Mouse (Mus musculus): ENCODE results near the gene Gm3448. TPM values are rescaled to one million over a fixed set of nuclear protein-coding genes. Genes with fewer than 3 reads are reported as not detected.

Gm3448 gene
- 3.4 and 4.9 TPM in 2 replicates for polyA plus RNA-seq (2015; fragmentation: Nextera tagmentation; extraction: Ambion mirVana)

DNA sequence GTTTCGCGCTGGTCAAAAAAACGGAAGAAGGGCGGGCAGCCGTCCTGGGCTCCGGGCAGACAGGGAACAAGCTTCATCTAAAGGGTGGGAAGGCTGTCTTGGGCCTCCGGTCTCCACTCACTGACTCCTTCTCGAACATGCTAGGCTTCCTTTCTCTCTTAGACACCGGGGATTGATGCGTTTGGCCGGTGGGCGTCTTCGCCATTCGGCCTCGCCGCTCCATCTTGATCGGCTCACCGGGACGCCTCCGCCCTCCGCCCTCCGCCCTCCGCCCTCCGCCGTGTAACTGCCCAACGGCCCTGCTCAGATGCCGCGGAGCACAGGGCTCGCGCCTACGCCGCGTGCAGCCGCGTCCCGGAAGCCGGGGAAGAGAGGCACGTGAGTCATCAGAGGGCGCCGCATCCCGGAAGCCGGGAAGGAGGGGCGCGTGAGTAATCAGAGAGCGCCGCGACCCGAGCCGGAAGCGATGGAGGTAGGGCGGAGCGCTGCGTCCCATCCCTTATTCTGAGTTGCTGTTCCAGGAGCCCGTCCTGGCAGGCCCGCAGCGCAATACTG, at the start of gene Gm3448, which contains the start of the genes Ermard and Tcte3:
TSS of gene Gm3448 (minus strand) at position 363 of the 555 bp plus-strand sequence.
TSS of gene Ermard (plus strand) at position 34 of the 555 bp plus-strand sequence.
TSS of gene Tcte3 (minus strand) at position 314 of the 555 bp plus-strand sequence.

DNA sequence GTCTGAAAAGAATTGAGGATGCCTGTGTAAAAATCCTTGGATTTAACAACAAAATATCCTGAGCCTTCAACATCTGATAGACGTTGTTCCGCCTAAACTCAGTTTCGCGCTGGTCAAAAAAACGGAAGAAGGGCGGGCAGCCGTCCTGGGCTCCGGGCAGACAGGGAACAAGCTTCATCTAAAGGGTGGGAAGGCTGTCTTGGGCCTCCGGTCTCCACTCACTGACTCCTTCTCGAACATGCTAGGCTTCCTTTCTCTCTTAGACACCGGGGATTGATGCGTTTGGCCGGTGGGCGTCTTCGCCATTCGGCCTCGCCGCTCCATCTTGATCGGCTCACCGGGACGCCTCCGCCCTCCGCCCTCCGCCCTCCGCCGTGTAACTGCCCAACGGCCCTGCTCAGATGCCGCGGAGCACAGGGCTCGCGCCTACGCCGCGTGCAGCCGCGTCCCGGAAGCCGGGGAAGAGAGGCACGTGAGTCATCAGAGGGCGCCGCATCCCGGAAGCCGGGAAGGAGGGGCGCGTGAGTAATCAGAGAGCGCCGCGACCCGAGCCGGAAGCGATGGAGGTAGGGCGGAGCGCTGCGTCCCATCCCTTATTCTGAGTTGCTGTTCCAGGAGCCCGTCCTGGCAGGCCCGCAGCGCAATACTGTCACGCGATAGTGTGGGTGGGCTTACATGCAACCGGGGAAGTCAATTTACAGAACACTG, 31.5 kb downstream of the Gm3448 start, which contains the start of gene Gm3435:
TSS of gene Gm3435 (plus strand) at position 471 of the 708 bp plus-strand sequence.

DNA sequence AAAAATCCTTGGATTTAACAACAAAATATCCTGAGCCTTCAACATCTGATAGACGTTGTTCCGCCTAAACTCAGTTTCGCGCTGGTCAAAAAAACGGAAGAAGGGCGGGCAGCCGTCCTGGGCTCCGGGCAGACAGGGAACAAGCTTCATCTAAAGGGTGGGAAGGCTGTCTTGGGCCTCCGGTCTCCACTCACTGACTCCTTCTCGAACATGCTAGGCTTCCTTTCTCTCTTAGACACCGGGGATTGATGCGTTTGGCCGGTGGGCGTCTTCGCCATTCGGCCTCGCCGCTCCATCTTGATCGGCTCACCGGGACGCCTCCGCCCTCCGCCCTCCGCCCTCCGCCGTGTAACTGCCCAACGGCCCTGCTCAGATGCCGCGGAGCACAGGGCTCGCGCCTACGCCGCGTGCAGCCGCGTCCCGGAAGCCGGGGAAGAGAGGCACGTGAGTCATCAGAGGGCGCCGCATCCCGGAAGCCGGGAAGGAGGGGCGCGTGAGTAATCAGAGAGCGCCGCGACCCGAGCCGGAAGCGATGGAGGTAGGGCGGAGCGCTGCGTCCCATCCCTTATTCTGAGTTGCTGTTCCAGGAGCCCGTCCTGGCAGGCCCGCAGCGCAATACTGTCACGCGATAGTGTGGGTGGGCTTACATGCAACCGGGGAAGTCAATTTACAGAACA, 62.8 kb downstream of the Gm3448 start, which contains the start of the genes 9030025P20Rik and Gm3417:
TSS of gene 9030025P20Rik (plus strand) at position 107 of the 677 bp plus-strand sequence.
TSS of gene Gm3417 (minus strand) at position 429 of the 677 bp plus-strand sequence.

DNA sequence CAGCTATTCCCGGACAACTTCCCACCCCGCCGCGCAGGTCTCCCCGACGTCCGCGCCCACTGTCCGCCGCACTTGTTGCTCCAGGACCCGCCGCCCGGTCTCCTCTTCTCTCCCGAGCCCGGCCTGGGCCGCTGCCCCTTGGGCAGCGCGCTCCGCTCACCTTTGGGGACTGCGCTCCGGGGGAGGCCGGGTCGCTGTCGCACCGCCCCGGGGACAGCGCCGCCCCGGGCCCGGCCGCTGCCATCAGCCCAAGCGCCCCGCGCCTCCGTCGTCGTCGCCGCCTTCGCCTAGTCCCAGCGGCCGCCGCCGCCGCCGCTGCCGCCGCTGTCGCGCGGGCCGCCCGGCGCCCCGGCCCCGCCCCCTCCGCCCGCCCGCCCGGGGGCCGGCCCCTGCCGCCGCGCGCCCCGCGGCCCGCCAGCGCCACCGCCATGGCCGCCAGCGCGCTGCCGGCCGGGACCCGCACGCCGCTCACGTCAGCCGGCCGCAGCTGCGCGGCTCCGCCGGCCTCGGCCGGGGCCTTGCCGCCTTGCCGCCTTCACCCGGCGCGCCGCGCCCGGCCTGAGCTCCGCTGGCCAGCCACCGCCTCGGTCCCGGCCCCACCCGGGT, 80.3 kb downstream of the Gm3448 start, which contains the start of gene Phf10:
TSS of gene Phf10 (minus strand) at position 323 of the 606 bp plus-strand sequence.

Other genes with a start within 250 kb of the Gm3448 start
- gene Wdr27, start 98.4 kb downstream of the Gm3448 start, polyA plus RNA-seq (2015; fragmentation: Nextera tagmentation; extraction: Ambion mirVana) = 12.2 and 12.9 TPM in 2 replicates
- gene 1600012H06Rik, start 98.4 kb downstream of the Gm3448 start, polyA plus RNA-seq (2015; fragmentation: Nextera tagmentation; extraction: Ambion mirVana) = 20.4 and 24.6 TPM in 2 replicates
- 15.4 and 21.4 TPM in 2 replicates for gene Phf10, start 80.3 kb downstream of the Gm3448 start, polyA plus RNA-seq (2015; fragmentation: Nextera tagmentation; extraction: Ambion mirVana)
- 5.2 and 5.6 TPM in 2 replicates for gene 9030025P20Rik, start 63.1 kb downstream of the Gm3448 start, polyA plus RNA-seq (2015; fragmentation: Nextera tagmentation; extraction: Ambion mirVana)
- 1.7 TPM in 1 of 2 replicates, not detected in the other for gene Gm3417, start 62.7 kb downstream of the Gm3448 start, polyA plus RNA-seq (2015; fragmentation: Nextera tagmentation; extraction: Ambion mirVana)
- 6.3 and 7.0 TPM in 2 replicates for gene Gm3435, start 31.4 kb downstream of the Gm3448 start, polyA plus RNA-seq (2015; fragmentation: Nextera tagmentation; extraction: Ambion mirVana)
- 58.2 and 66.2 TPM in 2 replicates for gene Ermard, start 329 bp downstream of the Gm3448 start, polyA plus RNA-seq (2015; fragmentation: Nextera tagmentation; extraction: Ambion mirVana)
- 0.90 and 1.4 TPM in 2 replicates for gene Tcte3, start within 50 bp of the Gm3448 start, polyA plus RNA-seq (2015; fragmentation: Nextera tagmentation; extraction: Ambion mirVana)

Data from neural tube, postnatal 0 days (tissue).